Mouse (Mus musculus) forebrain, embryonic 14.5 days (tissue): Measurements from ENCODE around the gene Il25. TPM values are rescaled to one million over a fixed set of nuclear protein-coding genes. Genes with fewer than 3 reads are reported as not detected.
A peak's percentile ranks its signal among the peaks of the same experiment; 100 is the strongest.
"Not testable (repeated sequence)": the region's sequence is repeated elsewhere in the genome, so short reads cannot be mapped to it uniquely, and the experiment has no call there.

ENCODE experiments used
- ATAC-seq: fragments of 200-750 bp; cut with Nextera tagmentation; 2 replicates; pipeline ENCODE4 v1.8.0; 2017; ENCODE audit warnings: mild to moderate bottlenecking, moderate library complexity
- DNase-seq: peaks from one replicate; pipeline ENCODE4 v3.0.0-alpha.2; 2015; ENCODE audit warnings: low spot score
- H3K27ac ChIP-seq: fragments of 300-500 bp; sonication (generic); 2 replicates; pipeline ENCODE4 v1.5.1; 2014; ENCODE audit warnings: low read depth, mild to moderate bottlenecking, control low read depth, low read length, moderate library complexity
- H3K27me3 ChIP-seq: fragments of 300-500 bp; sonication (generic); replicated peaks from 2 replicates; pipeline ENCODE4 v1.6.1; 2014; ENCODE audit warnings: low read length, control low read depth, mixed read lengths; ENCODE audit not compliant: control insufficient read depth, insufficient read depth
- H3K36me3 ChIP-seq: fragments of 300-500 bp; sonication (generic); 2 replicates; pipeline ENCODE4 v1.6.1; 2014; ENCODE audit warnings: low read length, control low read depth; ENCODE audit not compliant: control insufficient read depth, insufficient read depth
- H3K4me1 ChIP-seq: fragments of 300-500 bp; sonication (generic); 2 replicates; pipeline ENCODE4 v1.6.1; 2014; ENCODE audit warnings: antibody characterized with exemption, low read length, control low read depth; ENCODE audit not compliant: control insufficient read depth, insufficient read depth
- H3K4me2 ChIP-seq: fragments of 300-500 bp; sonication (generic); 2 replicates; pipeline ENCODE4 v1.6.1; 2014; ENCODE audit warnings: mild to moderate bottlenecking, control low read depth, low read length
- H3K4me3 ChIP-seq: fragments of 300-500 bp; sonication (generic); 2 replicates; pipeline ENCODE4 v1.5.1; 2014; ENCODE audit warnings: low read depth, low read length, control low read depth
- H3K9ac ChIP-seq: fragments of 300-500 bp; sonication (generic); 2 replicates; pipeline ENCODE4 v1.6.1; 2014; ENCODE audit warnings: mild to moderate bottlenecking, low read length, control low read depth, moderate library complexity
- H3K9me3 ChIP-seq: fragments of 300-500 bp; sonication (generic); replicated peaks from 2 replicates; pipeline ENCODE4 v1.6.1; 2016; ENCODE audit warnings: low read length, control low read depth, mixed read lengths; ENCODE audit not compliant: control insufficient read depth
- WGBS: fragments of 180-500 bp; shearing (Covaris S2); extraction: QIAGEN DNeasy Blood & Tissue Kit; methylation state at CpG from one replicate; pipeline ENCODE4 v1.1.7; 2014; 5-methylcytosine and 5-hydroxymethylcytosine counted together
- polyA plus RNA-seq: library from polyadenylated mRNA; unstranded; fragments of >200 nt; fragmentation: Nextera tagmentation; extraction: Ambion mirVana; gene quantifications from 2 replicates; pipeline ENCODE4 v1.2.1, GENCODE M21; 2014

Il25 gene
- polyA plus RNA-seq, 1 experiment from 2014 or later, result 0.38 TPM

DNA sequence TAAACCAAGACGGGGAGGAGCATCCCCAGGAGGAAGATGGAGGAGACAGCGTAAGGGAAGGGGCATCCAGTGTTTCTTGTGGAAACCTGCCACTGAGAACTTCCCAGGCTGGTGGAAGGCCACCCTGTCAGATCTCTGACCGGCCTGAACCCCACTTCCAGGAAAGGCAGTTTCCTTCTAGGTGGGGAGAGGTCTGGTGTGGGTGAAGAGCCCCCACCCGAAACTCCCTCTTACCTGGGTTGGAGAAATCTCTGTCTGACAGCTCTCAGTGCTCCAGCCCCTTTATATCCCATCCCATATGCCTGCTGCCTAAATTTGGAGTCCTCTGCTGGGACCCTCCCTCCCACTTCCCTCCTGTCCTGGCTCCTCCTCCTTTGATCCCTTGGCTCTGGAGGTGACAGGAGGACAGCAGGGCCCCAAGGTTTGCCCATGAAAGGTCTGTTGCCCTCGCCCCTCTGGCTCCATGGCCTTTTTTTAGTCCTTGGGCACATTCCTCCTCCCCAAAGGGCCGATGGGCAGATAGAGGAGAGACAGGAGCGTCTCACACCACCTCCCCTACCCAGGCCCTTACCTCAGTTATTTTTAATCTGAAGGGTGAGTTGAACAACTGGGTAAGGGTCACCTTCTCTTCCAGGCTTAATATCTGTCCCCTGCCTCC is 34.0 kb downstream of the Il25 start, which contains the start of gene Myh6:
Gene Myh6 (minus strand): TSS at position 608 of the 658 bp plus-strand sequence.
- Histone ChIP-seq H3K4me2 (no peak within 1 kb of the TSS), H3K4me1 (no peaks in the 10 kb centered on the region), H3K9ac (no peak within 1 kb of the TSS), H3K27ac (no peak within 1 kb of the TSS), H3K27me3 (no peaks in the 10 kb centered on the region), H3K36me3 (no peaks in the 10 kb centered on the region), H3K9me3 (no peaks in the 10 kb centered on the region), H3K4me3 (no peak within 1 kb of the TSS)
- ATAC-seq, result no peak
- WGBS, result 77% methylated on average over 7 of the region's 7 CpGs
- no peak for DNase-seq

DNA sequence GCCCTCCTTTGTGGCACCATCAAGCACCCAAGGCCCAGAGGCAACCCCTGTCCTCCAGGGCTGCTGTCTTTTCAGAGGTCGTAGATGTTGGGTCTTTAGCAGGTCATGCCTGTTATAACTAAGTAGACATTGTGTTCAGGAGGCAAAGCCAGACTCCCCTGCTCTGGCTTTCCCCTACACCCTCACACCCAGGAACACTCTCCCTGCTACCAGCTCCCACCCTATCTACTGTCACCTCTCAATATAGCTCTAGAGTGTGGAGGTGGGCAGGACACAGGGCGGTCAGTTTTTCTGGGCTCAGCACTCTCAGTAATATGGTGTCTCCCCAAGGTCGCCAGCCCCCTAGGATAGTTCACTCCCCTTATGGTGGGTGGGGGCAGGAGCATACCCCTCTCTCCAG is 35.4 kb downstream of the Il25 start:
- Histone ChIP-seq H3K4me2 (no peak overlapping the region), H3K36me3 (no peaks in the 10 kb centered on the region), H3K4me3 (no peak overlapping the region), H3K27me3 (no peaks in the 10 kb centered on the region), H3K4me1 (no peaks in the 10 kb centered on the region), H3K9ac (no peak overlapping the region), H3K9me3 (no peaks in the 10 kb centered on the region), H3K27ac (no peak overlapping the region)
- ATAC-seq (no peak), DNase-seq (no peak)
- WGBS, result 87% methylated on average over 3 of the region's 3 CpGs

DNA sequence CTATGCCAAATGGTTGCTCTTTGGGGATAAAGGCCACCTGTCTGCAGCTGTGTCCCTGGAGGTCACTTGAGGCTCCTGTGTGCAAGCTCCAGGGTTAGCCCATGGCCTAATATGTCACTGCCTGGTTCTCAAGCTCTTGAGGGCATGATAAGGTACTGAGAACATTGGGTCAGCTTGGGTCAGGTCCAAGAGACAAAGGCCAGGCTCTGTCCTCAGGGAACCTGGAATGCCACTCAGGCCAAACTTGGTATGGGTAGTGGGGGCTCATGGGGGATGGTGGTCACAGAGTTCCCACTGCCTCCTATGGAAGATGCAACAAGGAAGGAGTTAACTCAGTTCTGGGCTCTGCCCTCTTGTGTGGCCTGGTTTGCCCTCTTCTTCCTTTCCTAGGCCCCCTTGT is 35.8 kb downstream of the Il25 start:
- DNase-seq (no peak), ATAC-seq (no peak)
- no peaks in the 10 kb centered on the region for H3K36me3 ChIP-seq
- no peaks in the 10 kb centered on the region for H3K27me3 ChIP-seq
- H3K4me3 ChIP-seq, result no peak overlapping the region
- no peaks in the 10 kb centered on the region for H3K4me1 ChIP-seq
- no peak overlapping the region for H3K27ac ChIP-seq
- H3K4me2 ChIP-seq, result no peak overlapping the region
- no peak overlapping the region for H3K9ac ChIP-seq
- no peaks in the 10 kb centered on the region for H3K9me3 ChIP-seq

DNA sequence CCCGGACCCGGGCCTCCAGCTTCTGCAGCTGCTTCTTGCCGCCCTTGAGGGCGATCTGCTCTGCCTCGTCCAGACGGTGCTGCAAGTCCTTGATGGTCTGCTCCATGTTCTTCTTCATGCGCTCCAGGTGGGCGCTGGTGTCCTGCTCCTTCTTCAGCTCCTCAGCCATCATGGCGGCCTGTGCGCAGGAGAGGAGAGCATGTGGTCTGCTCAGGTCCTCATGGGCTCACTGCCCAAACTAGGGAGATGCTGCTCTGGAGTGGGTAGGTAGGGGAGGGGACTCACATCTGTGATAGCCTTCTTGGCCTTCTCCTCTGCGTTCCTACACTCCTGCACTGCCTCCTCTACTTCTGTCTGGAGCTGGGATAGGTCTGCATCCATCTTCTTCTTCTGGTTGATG is 40.3 kb downstream of the Il25 start:
- 92% methylated on average over 7 of the region's 11 CpGs for WGBS
- H3K4me3 ChIP-seq, H3K27ac ChIP-seq, H3K9ac ChIP-seq, ATAC-seq, H3K9me3 ChIP-seq, DNase-seq, H3K27me3 ChIP-seq, H3K4me2 ChIP-seq, H3K36me3 ChIP-seq, H3K4me1 ChIP-seq: not testable (repeated sequence)

DNA sequence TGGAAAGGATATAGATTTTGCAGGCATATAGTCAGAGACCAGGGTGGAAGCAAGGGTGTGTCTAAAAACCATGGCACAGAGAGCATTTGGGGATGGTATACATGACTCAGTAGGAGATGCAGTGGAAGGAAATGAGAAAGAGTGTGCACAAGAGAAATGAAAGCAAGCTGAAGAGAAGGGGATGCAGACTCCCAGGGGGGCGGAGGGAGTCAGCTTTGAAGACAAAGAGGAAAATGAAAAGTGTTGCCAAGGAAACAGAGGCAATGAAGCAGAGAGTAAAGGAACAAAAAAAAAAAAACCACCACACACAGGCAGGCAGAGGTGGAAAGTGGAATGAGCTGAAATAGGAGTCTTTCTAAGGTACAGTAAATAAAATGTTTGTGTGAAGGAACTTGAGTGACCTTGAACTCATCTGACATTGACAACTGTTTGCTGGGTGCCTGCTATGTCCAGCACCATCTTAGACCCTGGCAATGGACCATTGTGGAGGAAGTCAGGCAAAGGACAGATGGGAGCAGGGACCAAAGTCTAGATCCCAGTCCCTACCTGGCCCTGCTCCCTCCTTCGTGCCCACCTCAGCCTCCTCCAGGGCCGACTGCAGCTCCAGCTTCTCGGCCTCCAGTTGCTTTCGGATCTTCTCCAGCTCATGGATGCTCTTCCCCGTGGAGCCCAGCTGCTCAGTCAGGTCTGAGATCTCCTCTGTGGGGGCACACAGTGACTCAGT is 41.7 kb downstream of the Il25 start:
- 64% methylated on average over 6 of the region's 6 CpGs for WGBS
- ATAC-seq (0 out of 2 replicates have a peak, but pooled peaks have one; percentile 40), DNase-seq (peak; percentile 78)
- Histone ChIP-seq H3K9me3 (no peaks in the 10 kb centered on the region), H3K36me3 (no peaks in the 10 kb centered on the region), H3K9ac (no peak overlapping the region), H3K27me3 (no peaks in the 10 kb centered on the region), H3K4me3 (no peak overlapping the region), H3K27ac (peak overlapping the region; percentile 74), H3K4me1 (peaks cover 7% of the 10 kb centered on the region; the same call in 1 of the 2 replicates), H3K4me2 (no peak overlapping the region)

DNA sequence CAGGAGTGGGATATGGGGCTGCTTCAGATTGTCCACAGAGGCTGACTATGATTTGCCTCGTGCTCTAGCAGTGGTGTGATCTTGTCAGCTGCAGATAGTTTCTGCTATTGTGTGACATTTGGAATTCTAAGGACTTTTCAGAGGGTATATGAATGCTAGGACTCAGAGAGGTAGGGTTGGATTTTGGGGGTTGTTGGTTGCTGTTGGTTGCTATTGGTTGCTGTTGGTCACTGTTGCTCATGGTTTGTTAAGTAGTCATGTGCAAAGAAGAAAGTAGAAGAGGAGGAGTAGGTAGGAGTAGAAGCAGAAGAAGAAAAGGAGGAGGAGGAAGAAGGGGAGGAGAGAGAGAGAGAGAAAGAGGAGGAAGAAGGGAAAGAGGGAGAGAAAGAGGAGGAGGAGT is 44.1 kb downstream of the Il25 start, which contains the start of gene Gm17428:
Gene Gm17428 (plus strand): TSS at position 301 of the 400 bp plus-strand sequence.
- ATAC-seq (no peak), DNase-seq (no peak)
- Histone ChIP-seq H3K4me2 (no peak within 1 kb of the TSS), H3K27ac (no peak within 1 kb of the TSS), H3K27me3 (no peaks in the 10 kb centered on the region), H3K9me3 (no peaks in the 10 kb centered on the region), H3K4me1 (peaks cover 7% of the 10 kb centered on the region; the same call in 1 of the 2 replicates), H3K9ac (no peak within 1 kb of the TSS), H3K4me3 (no peak within 1 kb of the TSS), H3K36me3 (no peaks in the 10 kb centered on the region)
- 62% methylated on average over 1 of the region's 1 CpGs for WGBS

DNA sequence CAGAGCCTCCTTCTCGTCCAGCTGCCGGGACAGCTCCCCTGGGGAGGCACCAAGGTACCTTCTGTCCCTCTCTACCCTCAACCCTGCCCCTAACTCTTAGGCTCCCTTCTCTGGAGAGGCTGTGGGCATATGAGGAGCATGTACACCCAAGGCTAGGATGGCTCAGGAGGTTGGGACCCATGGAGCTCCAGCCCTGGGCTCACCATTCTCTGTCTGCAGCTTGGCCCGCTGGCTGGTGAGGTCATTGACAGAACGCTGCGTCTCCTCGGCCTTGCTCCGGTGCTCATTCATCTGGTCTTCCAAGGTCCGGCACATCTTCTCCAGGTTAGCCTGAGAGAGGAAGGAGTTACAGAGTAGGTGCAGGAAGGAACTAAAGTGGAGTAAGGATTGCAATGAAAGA is 46.2 kb downstream of the Il25 start:
- 93% methylated on average over 8 of the region's 8 CpGs for WGBS
- peaks cover 7% of the 10 kb centered on the region; the same call in 1 of the 2 replicates for H3K4me1 ChIP-seq

DNA sequence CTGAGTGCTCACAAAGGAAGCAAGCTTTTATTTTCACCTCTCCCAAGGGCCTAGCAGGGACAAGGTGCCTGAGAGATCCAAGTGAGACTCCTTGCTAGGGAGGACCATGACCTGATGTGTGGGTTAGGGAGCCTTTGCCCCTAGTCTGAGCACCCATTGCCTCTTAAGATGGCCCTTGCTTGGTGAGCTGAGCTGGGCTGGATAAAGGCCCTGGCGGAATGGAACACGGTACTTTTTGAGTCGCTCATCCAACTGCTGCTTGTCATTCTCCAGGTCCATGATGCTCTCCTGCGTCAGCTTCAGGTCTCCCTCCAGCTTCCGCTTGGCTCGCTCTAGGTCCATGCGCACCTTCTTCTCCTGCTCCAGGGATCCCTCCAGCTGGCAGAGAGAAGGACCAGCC is 49.4 kb downstream of the Il25 start:
- no peak for ATAC-seq
- Histone ChIP-seq H3K4me3 (no peak overlapping the region), H3K27ac (no peak overlapping the region), H3K36me3 (no peaks in the 10 kb centered on the region), H3K4me2 (no peak overlapping the region), H3K9me3 (no peaks in the 10 kb centered on the region), H3K9ac (no peak overlapping the region), H3K4me1 (no peaks in the 10 kb centered on the region), H3K27me3 (no peaks in the 10 kb centered on the region)
- DNase-seq, result no peak
- WGBS, result 95% methylated on average over 7 of the region's 7 CpGs

More for the DNA sequence above, 46.2 kb downstream of the Il25 start:
- no peaks in the 10 kb centered on the region for H3K9me3 ChIP-seq
- no peak overlapping the region for H3K9ac ChIP-seq
- no peak overlapping the region for H3K4me3 ChIP-seq
- DNase-seq (no peak), ATAC-seq (no peak)
- no peak overlapping the region for H3K27ac ChIP-seq
- no peaks in the 10 kb centered on the region for H3K27me3 ChIP-seq
- H3K36me3 ChIP-seq, result no peaks in the 10 kb centered on the region
- no peak overlapping the region for H3K4me2 ChIP-seq
